Mouse (Mus musculus) embryonic fibroblast, embryonic 13.5 days (primary cell): Measurements from ENCODE around the gene Abhd13.

Experiments
- CTCF ChIP-seq: IDR thresholded peaks from 2 replicates; pipeline ENCODE4 v1.5.1; 2011; ENCODE audit warnings: mild to moderate bottlenecking, control low read depth, low read length, moderate library complexity, borderline replicate concordance; ENCODE audit not compliant: insufficient read depth
- POLR2A ChIP-seq: IDR thresholded peaks from 2 replicates; pipeline ENCODE4 v1.6.1; 2011; ENCODE audit warnings: low read depth, mild to moderate bottlenecking, control low read depth, low read length, moderate library complexity

GRCm38 (mm10) chr8:10006156-10006985, 28.9 kb downstream of the Abhd13 start, which contains the start of gene Tnfsf13b:
- TF ChIP-seq CTCF (no peak), POLR2A (no peak)
